Mouse (Mus musculus): ENCODE measurements around the gene Zbtb48.

- no peak for TF ChIP-seq CTCF (IDR thresholded peaks at IDR 0.05)
- TF ChIP-seq EP300 (IDR thresholded peaks at IDR 0.05; ENCODE audit: insufficient read depth, low read depth, low read length) = no peak
- no peak for TF ChIP-seq POLR2A (IDR thresholded peaks at IDR 0.05; ENCODE audit: insufficient read depth, low read depth, low read length)
These were observed 985 bp upstream of the Zbtb48 start for GRCm38 (mm10) chr4:152028456-152028855.

Data from heart, adult 2 months (tissue).